Mouse (Mus musculus) CD4-positive helper T cell, adult 2 months (primary cell): ENCODE measurements at regions not wholly inside any gene's neighbourhood (a gene's known extent, or its start where the extent isn't known, plus 50 kb on each side); places are given as distances from the start of the nearest gene placed in this dataset.

Experiments used
- DNase-seq: peaks from one replicate; pipeline ENCODE4 v3.0.0-alpha.2; 2012; ENCODE audit warnings: low read depth, missing footprints, low spot score

DNA sequence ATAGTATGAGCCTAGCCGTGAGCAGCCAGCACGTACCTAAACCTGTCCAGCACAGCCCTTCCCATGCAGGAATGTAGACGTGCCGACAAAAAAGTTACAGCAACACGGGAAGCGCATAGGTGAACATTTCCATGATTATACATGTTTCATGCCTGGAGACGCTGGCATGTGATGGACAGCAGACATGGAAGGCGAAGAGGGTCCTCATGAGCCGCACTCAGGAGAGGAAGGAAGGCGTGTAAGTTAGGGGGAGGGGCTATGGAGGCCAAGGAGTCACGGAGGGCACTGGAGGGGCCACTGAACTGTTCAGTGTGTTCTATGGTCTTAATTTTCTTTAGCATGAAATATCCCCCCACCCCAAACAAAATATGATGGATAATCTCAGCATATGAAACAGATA lies 257.2 kb downstream of the Cog6 start:
- no peak for DNase-seq

DNA sequence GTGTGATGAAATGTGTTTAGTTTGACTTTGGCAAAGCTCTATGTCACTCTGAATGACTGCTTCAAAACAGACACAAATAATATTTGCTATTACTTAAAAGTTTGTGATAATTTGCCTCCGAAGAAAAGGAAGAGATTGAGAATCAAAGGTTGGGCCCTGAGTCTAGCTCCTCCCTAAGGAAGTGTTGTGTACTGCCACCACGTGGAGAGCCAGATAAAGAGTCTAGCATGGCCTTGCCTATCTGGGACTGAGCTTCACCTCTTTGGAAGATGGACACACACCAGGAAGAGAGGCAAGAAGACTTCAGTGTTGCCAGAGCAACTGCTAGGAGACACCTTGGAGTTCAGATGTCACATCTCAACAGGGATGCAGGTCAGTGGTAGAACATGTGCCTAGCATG lies 258.5 kb downstream of the Cog6 start:
- peak; percentile 69 for DNase-seq

- DNase-seq = no peak
These were observed 260.2 kb downstream of the Cog6 start for GRCm38 (mm10) chr3:52756816-52757215.

DNA sequence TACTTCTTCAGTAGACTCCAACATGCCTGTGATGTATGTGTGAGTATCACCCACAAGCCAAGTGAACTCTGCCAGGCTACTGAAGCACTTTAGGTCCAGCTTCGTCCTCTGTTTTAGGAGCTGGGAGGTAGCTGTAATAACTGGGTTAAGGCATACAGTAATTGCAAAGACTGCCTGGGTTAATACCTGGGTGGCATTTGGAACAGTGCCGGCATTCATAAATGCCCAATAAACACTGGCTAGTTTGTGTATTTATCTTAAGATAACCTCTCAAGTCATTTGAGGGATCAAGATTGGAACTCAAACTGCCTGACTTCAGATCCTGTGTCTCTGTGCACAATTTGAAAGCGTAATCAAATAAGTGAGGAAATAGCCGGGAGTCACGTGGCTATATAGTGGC lies 261.0 kb downstream of the Cog6 start:
- no peak for DNase-seq

DNA sequence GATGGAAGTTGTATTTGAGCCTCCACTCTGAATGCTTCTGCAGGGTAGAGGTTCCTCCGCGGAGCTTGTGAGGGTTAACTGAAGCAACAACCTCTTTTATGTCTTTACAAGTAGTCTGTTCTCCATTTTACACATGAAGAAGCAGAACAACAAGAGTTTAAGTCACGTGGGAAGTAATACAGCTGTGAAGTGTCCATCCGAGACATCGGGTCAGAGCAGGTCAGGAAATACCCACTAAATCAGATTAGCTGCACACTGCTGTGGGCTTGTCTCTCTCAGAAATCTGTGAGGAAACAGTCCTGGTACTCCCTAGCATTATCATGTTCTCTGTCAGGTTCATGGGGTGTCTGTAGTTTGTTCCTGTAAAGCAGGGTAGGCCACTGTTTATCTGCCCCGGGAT lies 262.1 kb downstream of the Cog6 start:
- DNase-seq = no peak

- no peak for DNase-seq
These were observed 262.6 kb downstream of the Cog6 start for GRCm38 (mm10) chr3:52754401-52754800.

- no peak for DNase-seq
These were observed 270.1 kb downstream of the Cog6 start for GRCm38 (mm10) chr3:52746917-52747316.

DNA sequence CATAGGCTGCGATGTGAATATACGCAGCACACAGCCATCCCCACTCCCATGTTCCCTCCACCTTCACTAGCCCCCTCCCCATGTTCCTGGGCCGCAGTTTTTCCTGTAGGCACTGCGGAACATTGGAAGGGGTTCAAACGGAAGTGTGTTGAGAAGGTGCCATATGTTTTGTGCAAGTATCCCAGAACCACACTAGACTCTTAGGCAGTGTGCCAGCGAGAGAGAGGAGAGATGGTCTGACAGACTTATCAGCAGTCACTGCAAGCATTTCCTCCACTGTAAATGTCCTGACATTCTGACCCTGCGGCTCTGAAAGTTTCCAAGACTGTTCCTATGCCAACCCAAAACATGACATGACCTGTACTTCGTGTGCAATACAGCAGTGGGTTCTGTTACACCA lies 272.7 kb downstream of the Cog6 start:
- DNase-seq = no peak

DNA sequence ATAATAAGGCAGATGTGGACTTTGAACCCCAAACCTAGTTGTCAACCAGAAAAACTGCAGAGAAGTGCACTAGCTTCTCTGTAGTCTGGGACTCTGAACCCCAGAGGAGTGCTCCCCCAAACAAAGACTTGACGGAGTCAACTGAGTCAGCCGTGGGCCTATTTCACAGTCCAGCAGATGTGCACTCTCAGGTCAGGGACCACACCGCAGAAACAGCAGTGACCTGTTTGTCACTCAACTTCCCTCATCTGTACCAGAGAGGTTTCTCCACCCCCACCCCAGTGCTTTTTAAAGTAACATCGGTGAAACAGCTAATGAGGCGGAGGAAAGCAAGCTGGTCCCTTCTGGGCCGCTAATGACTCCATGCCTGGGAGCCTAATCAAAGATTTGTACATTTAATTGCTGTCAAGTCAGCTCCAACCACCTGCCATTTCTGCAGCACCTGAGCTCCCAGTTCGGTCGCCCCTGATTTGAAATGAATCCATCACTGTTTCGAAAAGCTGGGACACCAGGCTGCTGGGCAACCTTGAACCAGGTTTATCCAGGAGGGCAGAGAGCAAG lies 276.5 kb downstream of the Cog6 start:
- no peak for DNase-seq

DNA sequence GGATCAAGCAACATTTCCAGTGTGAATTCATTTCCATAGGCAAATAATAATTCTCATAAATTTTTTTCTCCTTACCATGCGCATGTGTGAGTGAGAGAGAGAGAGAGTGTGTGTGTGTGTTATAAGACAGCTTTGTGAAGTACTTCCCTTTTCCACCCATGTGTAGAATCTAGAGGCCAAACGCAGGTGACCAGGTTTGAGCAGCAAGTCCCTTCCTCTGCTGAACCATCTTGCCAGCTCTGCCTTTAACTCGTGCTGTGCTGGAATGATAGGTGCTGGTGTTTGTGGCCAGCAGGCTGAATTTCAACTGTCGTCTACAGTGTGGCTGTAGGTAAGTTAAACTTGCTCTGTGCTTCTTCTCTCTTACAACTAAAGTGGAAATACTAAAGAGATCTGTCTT lies 277.5 kb downstream of the Cog6 start:
- DNase-seq = no peak

- no peak for DNase-seq
These were observed 278.7 kb downstream of the Cog6 start for GRCm38 (mm10) chr3:52738386-52738785.

- no peak for DNase-seq
These were observed 281.1 kb downstream of the Cog6 start for GRCm38 (mm10) chr3:52735939-52736338.

DNA sequence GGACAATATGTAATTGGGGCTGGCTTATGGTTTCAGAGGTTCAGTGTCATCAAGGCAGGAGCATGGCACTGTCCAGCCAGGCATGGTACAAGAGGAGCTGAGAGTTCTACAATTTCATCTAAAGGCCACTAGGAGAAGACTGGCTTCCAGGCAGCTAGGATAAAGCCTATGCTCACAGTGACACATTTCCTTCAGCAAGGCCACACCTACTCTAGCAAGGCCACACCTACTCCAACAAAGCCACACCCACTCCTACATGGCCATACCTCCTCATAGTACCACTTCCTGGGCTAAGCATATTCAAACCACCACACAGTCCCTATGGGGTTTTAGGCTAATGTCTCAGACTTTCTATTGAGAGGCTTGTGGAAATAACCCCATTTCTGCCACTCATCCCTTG lies 285.1 kb downstream of the Cog6 start:
- DNase-seq = peak; percentile 56

- DNase-seq = no peak
These were observed 285.5 kb downstream of the Cog6 start for GRCm38 (mm10) chr3:52731491-52731890.

GRCm38 (mm10) chr3:52729731-52730130 lies 287.3 kb downstream of the Cog6 start:
- no peak for DNase-seq

DNA sequence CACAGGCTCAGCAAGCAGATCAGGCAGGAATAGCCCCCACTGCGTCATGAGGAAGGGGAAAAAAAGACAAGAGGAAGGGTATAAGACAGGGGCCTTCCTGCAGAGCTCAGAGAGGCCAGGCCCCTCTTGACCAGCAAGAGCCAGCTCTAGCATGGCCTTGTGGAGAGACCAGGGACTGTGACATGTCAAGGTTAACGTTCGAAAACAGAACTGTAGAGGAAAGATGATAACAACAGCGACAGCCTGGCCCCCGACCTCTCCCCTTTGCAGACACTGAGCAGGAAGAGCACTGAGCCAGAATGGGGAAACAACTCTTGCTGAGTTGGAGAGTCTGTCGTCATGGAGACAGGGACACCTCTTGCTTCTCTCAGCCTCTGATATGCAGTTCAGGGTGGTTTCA lies 288.2 kb downstream of the Cog6 start:
- DNase-seq = no peak

- DNase-seq = no peak
These were observed 288.6 kb downstream of the Cog6 start for GRCm38 (mm10) chr3:52728426-52728825.

DNA sequence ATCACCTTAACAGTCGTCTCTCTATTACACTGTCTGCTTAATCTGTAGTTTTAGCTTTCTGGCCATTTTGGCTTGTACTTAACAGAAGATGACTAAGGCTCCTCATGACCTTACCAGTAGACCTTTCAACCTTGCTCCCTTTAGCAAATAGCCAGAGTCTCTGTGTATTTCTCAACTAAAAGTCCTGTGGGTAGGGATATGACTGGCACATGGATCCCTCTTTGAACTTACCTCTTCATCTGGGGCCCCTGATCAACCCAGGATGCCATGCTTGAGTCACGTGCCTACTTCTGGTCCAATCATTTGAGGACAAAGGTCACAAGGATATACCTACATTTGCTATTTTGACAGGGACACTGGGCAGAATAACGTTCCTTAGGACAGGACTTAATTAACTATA lies 292.7 kb downstream of the Cog6 start:
- DNase-seq = no peak

- DNase-seq = no peak
These were observed 294.1 kb downstream of the Cog6 start for GRCm38 (mm10) chr3:52722946-52723345.

DNA sequence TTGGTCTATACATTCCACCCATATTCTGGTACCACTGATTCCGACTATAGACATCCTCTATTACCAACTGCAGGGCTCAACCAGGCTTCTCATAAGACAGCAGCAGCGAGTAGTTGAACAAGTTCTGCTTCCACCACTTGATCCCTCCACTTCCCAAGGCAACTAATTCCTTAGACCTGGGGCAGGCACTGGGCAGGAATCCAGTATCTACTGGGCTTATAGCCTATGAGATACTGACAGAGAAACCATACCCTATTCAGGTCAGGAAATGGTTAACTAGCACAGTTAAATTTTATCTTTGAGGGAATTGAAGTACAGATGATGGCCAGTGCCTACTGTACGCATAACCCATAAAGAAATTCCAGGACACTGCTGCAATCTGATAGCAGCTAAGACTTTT lies 297.9 kb downstream of the Cog6 start:
- no peak for DNase-seq

DNA sequence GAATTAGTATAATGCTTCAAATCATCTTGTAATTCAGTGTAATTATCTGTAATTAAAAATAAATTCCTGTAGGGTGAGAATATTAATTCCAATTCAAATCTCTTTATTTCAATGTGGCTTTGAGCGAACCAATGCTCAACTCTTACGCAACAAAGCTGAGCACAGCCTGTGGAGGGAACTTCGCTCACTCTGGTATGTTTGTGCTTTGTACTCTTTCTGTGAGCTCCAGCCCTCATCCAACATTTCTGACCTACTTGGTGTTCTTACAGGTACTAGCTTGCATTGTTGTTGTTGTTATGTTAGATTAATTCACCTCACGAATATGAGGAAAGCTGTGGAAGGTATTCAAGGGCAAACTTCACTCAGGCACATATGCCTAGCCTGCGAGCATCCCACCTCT lies 299.7 kb downstream of the Cog6 start:
- DNase-seq = no peak

DNA sequence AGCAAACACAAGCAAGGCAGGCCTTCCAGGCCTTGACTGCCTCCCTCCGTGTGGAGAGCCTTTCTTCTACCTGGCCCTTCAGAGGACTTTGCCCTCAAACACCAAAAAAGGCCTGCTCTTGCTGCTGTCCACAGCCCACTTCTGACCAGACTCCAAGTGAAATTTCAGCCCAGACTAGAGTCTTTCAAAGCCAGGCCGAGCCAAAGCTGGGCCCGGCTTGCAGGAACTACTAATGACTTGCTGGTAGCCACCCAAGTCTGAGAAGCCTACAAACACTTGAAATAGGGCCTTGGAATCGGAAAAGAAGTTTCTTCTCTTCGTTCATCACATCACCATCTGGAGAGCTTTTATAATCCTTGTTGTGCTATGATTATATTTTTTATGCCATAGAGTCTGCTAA lies 304.9 kb downstream of the Cog6 start:
- no peak for DNase-seq

- no peak for DNase-seq
These were observed 305.9 kb downstream of the Cog6 start for GRCm38 (mm10) chr3:52711133-52711532.

- no peak for DNase-seq
These were observed 308.3 kb downstream of the Cog6 start for GRCm38 (mm10) chr3:52708746-52709145.
